Mouse (Mus musculus) heart, postnatal 0 days (tissue): ENCODE measurements around the gene Retreg3.

ENCODE experiments used
- CTCF ChIP-seq: IDR thresholded peaks from 2 replicates; pipeline ENCODE4 v1.5.1; 2016; ENCODE audit warnings: antibody characterized with exemption, control low read depth, low read depth
- EP300 ChIP-seq: IDR thresholded peaks from 2 replicates; pipeline ENCODE4 v1.6.1; 2016; ENCODE audit warnings: antibody characterized with exemption, low read depth

- TF ChIP-seq CTCF (no peak), EP300 (no peak)
These were observed 54.7 kb downstream of the Retreg3 start for GRCm38 (mm10) chr11:101065002-101065401.
